Mouse (Mus musculus): ENCODE data around the gene Olfr507.

DNA sequence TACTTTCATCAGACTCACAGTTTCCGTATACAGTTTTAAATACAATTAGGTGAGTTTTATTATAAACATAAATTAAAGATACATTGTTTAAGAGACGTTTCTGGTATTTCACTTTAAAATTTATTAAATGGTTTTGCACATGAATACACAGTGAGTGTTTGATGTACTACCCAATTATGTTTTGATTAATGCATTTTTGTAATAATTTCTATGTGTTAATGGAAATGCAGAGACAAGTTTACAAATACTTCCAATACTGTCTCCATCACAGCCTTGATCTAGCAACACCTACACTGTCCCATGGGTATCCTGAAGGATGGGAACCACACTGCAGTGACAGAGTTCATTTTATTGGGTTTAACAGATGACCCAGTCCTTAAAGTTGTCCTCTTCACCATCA is at the start of gene Olfr507:
- TF ChIP-seq CTCF (IDR thresholded peaks at IDR 0.05; ENCODE audit: low read depth) (no peak), EP300 (IDR thresholded peaks at IDR 0.05; ENCODE audit: low read depth) (no peak)
